Mouse (Mus musculus) CH12.LX (cell line): ENCODE measurements around the gene Cox19. TPM values are rescaled to one million over a fixed set of nuclear protein-coding genes. Genes with fewer than 3 reads are reported as not detected.
A peak's percentile ranks its signal among the peaks of the same experiment; 100 is the strongest.

ENCODE experiments used
- DNase-seq: peaks from one replicate; pipeline ENCODE4 v3.0.0-alpha.2; 2013; ENCODE audit errors: extremely low read depth
- H3K27ac ChIP-seq: 2 replicates; pipeline ENCODE4 v1.5.1; 2012; ENCODE audit warnings: low read depth, mild to moderate bottlenecking, control low read depth, moderate library complexity; ENCODE audit not compliant: insufficient read depth
- H3K27me3 ChIP-seq: replicated peaks from 2 replicates; pipeline ENCODE3; 2012; ENCODE audit warnings: inconsistent platforms
- H3K36me3 ChIP-seq, 2 experiments: replicated peaks in 1 of 2; 2 replicates each; pipeline versions ENCODE3 to v1.6.1; 2012; ENCODE audit warnings: inconsistent platforms in 1 of 2, low read length in 1 of 2, mild to moderate bottlenecking in 1 of 2, mixed read lengths in 1 of 2, moderate library complexity in 1 of 2; ENCODE audit not compliant: control insufficient read depth in 1 of 2, insufficient read depth in 1 of 2
- H3K4me1 ChIP-seq, 2 experiments: 2 replicates each; pipeline ENCODE4 v1.6.1; 2012; ENCODE audit warnings: inconsistent platforms in 1 of 2, moderate library complexity in 1 of 2; ENCODE audit not compliant: insufficient read depth in 2 of 2, control insufficient read depth in 1 of 2
- H3K4me2 ChIP-seq: 2 replicates; pipeline ENCODE4 v1.6.1; 2012; ENCODE audit warnings: low read depth, mild to moderate bottlenecking, control low read depth; ENCODE audit not compliant: poor library complexity, insufficient read depth, severe bottlenecking
- H3K4me3 ChIP-seq, 3 experiments: fragments of 150-350 bp in 1 of 3; sonication (generic) in 1 of 3; replicated peaks in 1 of 3; 2 replicates each; pipeline versions ENCODE3 to v1.5.1; 2011 to 2012; ENCODE audit warnings: low read depth in 2 of 3, low read length in 2 of 3, mild to moderate bottlenecking in 2 of 3, moderate library complexity in 2 of 3, control low read depth in 1 of 3, improper control_type of control experiment in 1 of 3, inconsistent platforms in 1 of 3, mixed read lengths in 1 of 3; ENCODE audit not compliant: poor library complexity in 1 of 3
- H3K79me2 ChIP-seq: replicated peaks from 2 replicates; pipeline ENCODE4 v1.6.1; 2012; ENCODE audit warnings: mild to moderate bottlenecking, moderate library complexity; ENCODE audit not compliant: control insufficient read depth, poor library complexity, insufficient read depth, severe bottlenecking; ENCODE audit errors: extremely low read depth
- H3K9ac ChIP-seq: 2 replicates; pipeline ENCODE4 v1.6.1; 2012; ENCODE audit warnings: low read depth, mild to moderate bottlenecking, control low read depth, moderate library complexity; ENCODE audit not compliant: insufficient read depth
- H3K9me3 ChIP-seq: replicated peaks from 2 replicates; pipeline ENCODE3; 2012; ENCODE audit warnings: low read length, inconsistent platforms, mixed read lengths
- BHLHE40 ChIP-seq: IDR thresholded peaks from 2 replicates; pipeline ENCODE4 v1.6.1; 2011; ENCODE audit warnings: mild to moderate bottlenecking, low read depth, low read length, improper control_type of control experiment
- CHD1 ChIP-seq: IDR thresholded peaks from 2 replicates; pipeline ENCODE4 v1.6.1; 2012; ENCODE audit warnings: low read depth, low read length, improper control_type of control experiment, inconsistent platforms
- CHD2 ChIP-seq: IDR thresholded peaks from 2 replicates; pipeline ENCODE4 v1.6.1; 2011; ENCODE audit warnings: low read length, improper control_type of control experiment
- CTCF ChIP-seq, 2 experiments: IDR thresholded peaks in 1 of 2; conservative IDR thresholded peaks in 1 of 2; 2 replicates each; pipeline ENCODE4 v1.5.1; 2011 to 2012; ENCODE audit warnings: low read depth in 2 of 2, low read length in 2 of 2, improper control_type of control experiment in 1 of 2, inconsistent platforms in 1 of 2, mild to moderate bottlenecking in 1 of 2, moderate library complexity in 1 of 2
- E2F4 ChIP-seq: IDR thresholded peaks from 2 replicates; pipeline ENCODE4 v1.6.1; 2011; ENCODE audit warnings: low read depth, low read length, improper control_type of control experiment; ENCODE audit not compliant: insufficient replicate concordance
- ELF1 ChIP-seq: IDR thresholded peaks from 2 replicates; pipeline ENCODE4 v1.6.1; 2014; ENCODE audit warnings: low read depth, mild to moderate bottlenecking, inconsistent platforms, low read length, improper control_type of control experiment
- GABPA ChIP-seq: IDR thresholded peaks from 2 replicates; pipeline ENCODE4 v1.6.1; 2012; ENCODE audit warnings: low read depth, low read length, improper control_type of control experiment, inconsistent platforms; ENCODE audit not compliant: insufficient replicate concordance
- JUND ChIP-seq: conservative IDR thresholded peaks from 2 replicates; pipeline ENCODE4 v1.6.1; 2011; ENCODE audit warnings: low read depth, low read length, improper control_type of control experiment
- KAT2A ChIP-seq: IDR thresholded peaks from 2 replicates; pipeline ENCODE4 v1.6.1; 2012; ENCODE audit warnings: low read length, improper control_type of control experiment, inconsistent platforms; ENCODE audit not compliant: insufficient replicate concordance
- MAFK ChIP-seq: IDR thresholded peaks from 2 replicates; pipeline ENCODE4 v1.6.1; 2011; ENCODE audit warnings: low read length, improper control_type of control experiment; ENCODE audit not compliant: insufficient replicate concordance
- MAX ChIP-seq: IDR thresholded peaks from 2 replicates; pipeline ENCODE4 v1.6.1; 2011; ENCODE audit warnings: low read length, improper control_type of control experiment
- MAZ ChIP-seq: IDR thresholded peaks from 2 replicates; pipeline ENCODE4 v1.6.1; 2012; ENCODE audit warnings: low read depth, mild to moderate bottlenecking, inconsistent platforms, low read length, improper control_type of control experiment, moderate library complexity
- NELFE ChIP-seq: IDR thresholded peaks from 2 replicates; pipeline ENCODE4 v1.6.1; 2011; ENCODE audit warnings: low read depth, low read length, improper control_type of control experiment
- PAX5 ChIP-seq: IDR thresholded peaks from 2 replicates; pipeline ENCODE4 v1.6.1; 2012; ENCODE audit warnings: low read length, inconsistent platforms, mixed read lengths
- POLR2A ChIP-seq: IDR thresholded peaks from 2 replicates; pipeline ENCODE4 v1.6.1; 2011; ENCODE audit warnings: low read depth, mild to moderate bottlenecking, improper control_type of control experiment, low read length
- RAD21 ChIP-seq: IDR thresholded peaks from 2 replicates; pipeline ENCODE4 v1.6.1; 2011; ENCODE audit warnings: low read depth, mild to moderate bottlenecking, low read length, improper control_type of control experiment, moderate library complexity
- RCOR1 ChIP-seq: conservative IDR thresholded peaks from 2 replicates; pipeline ENCODE4 v1.6.1; 2012; ENCODE audit warnings: low read depth, mild to moderate bottlenecking, inconsistent platforms, low read length, improper control_type of control experiment
- SMC3 ChIP-seq: IDR thresholded peaks from 2 replicates; pipeline ENCODE4 v1.6.1; 2011; ENCODE audit warnings: low read depth, low read length, improper control_type of control experiment
- TBP ChIP-seq: conservative IDR thresholded peaks from 2 replicates; pipeline ENCODE4 v1.6.1; 2011; ENCODE audit warnings: low read depth, low read length, improper control_type of control experiment
- ZC3H11A ChIP-seq: IDR thresholded peaks from 2 replicates; pipeline ENCODE4 v1.6.1; 2012; ENCODE audit warnings: low read depth, mild to moderate bottlenecking, inconsistent platforms, low read length, improper control_type of control experiment
- ZKSCAN1 ChIP-seq: IDR thresholded peaks from 2 replicates; pipeline ENCODE4 v1.6.1; 2012; ENCODE audit warnings: low read depth, inconsistent platforms, low read length, improper control_type of control experiment, borderline replicate concordance
- ZMIZ1 ChIP-seq: IDR thresholded peaks from 2 replicates; pipeline ENCODE4 v1.6.1; 2012; ENCODE audit warnings: low read depth, mild to moderate bottlenecking, inconsistent platforms, low read length, improper control_type of control experiment
- dilution Hi-C: fragments of 300-500 bp; cut with MboI; formaldehyde crosslinking; loops from 2 replicates; pipeline ENCODE4 v1.14.3; 2020; ENCODE audit warnings: low sequenced_read_pairs; ENCODE audit not compliant: extremely low pct_unique_long_range_greater_than_20kb, extremely low pct_ligation_motif_present
- in situ Hi-C: fragments of 300-500 bp; cut with MboI; formaldehyde crosslinking; loops from 3 replicates; pipeline ENCODE4 v1.14.3; 2019; ENCODE audit warnings: low sequenced_read_pairs, low pct_ligation_motif_present, low pct_unique_long_range_greater_than_20kb, mixed read lengths
- polyA plus RNA-seq: library from polyadenylated mRNA; unstranded; fragments of >175 nt; gene quantifications from 2 replicates; pipeline ENCODE4 v1.2.1, GENCODE M21; 2012; ENCODE audit warnings: low read depth; ENCODE audit not compliant: insufficient read length
- total RNA-seq, 2 experiments: library from RNA; depleted of rRNA; stranded (reverse); fragments of 300-350 nt in 1 of 2; fragments of >200 nt in 1 of 2; gene quantifications; 2 replicates each; pipeline ENCODE4 v1.2.3; 2012 to 2014

The Cox19 gene
- total and polyA plus RNA-seq, 3 experiments: 30.1 to 70.1 (median 32.1) TPM

- Histone ChIP-seq H3K9ac (no peak overlapping the region), H3K36me3 (peaks cover 15 to 57% of the 10 kb centered on the region in 2 experiments), H3K27me3 (no peaks in the 10 kb centered on the region), H3K4me2 (no peak overlapping the region), H3K27ac (no peak overlapping the region), H3K4me3 (no peak overlapping the region), H3K79me2 (no peaks in the 10 kb centered on the region), H3K4me1 (peaks cover 0 to 35% of the 10 kb centered on the region in 2 experiments; a peak in 2 of 4 replicates), H3K9me3 (no peaks in the 10 kb centered on the region)
- in situ Hi-C loops: loop anchor here (10.0 to 25.0 kb wide), 2 partner anchors 98 to 320 kb away; partner anchors contain the start of gene 3110082I17Rik
- dilution Hi-C loops: no loop called here
- TF ChIP-seq RAD21 (peak; percentile 94), RCOR1 (no peak), CHD1 (no peak), CTCF (conservative IDR thresholded peaks at IDR 0.05 in 1 of 2, IDR thresholded peaks at IDR 0.05 in 1 of 2; ENCODE audit: low read depth in 2 of 2, low read length in 2 of 2) (peak; percentile 96 to 99), E2F4 (no peak), SMC3 (peak; percentile 85), ELF1 (no peak), ZC3H11A (peak; percentile 38)
- DNase-seq: peak; percentile 72
These were observed 13.2 kb upstream of the Cox19 start for GRCm38 (mm10) chr5:139364260-139364910.

- Histone ChIP-seq H3K4me2 (no peak overlapping the region), H3K9ac (no peak overlapping the region), H3K27me3 (no peaks in the 10 kb centered on the region), H3K4me1 (peaks cover 0 to 32% of the 10 kb centered on the region in 2 experiments; a peak in 2 of 4 replicates), H3K36me3 (peaks cover 15 to 61% of the 10 kb centered on the region in 2 experiments), H3K27ac (no peak overlapping the region), H3K9me3 (no peaks in the 10 kb centered on the region), H3K4me3 (no peak overlapping the region), H3K79me2 (no peaks in the 10 kb centered on the region)
- DNase-seq: no peak
- in situ Hi-C loops (loop anchor here (10.0 to 25.0 kb wide), 2 partner anchors 98 to 321 kb away; partner anchors contain the start of gene 3110082I17Rik), dilution Hi-C loops (no loop called here)
- TF ChIP-seq GABPA (no peak), PAX5 (no peak), ZKSCAN1 (no peak), CHD2 (no peak), CTCF (conservative IDR thresholded peaks at IDR 0.05 in 1 of 2, IDR thresholded peaks at IDR 0.05 in 1 of 2; ENCODE audit: low read depth in 2 of 2, low read length in 2 of 2) (no peak), MAFK (no peak), RAD21 (no peak), MAZ (no peak), MAX (no peak), TBP (no peak), POLR2A (no peak), BHLHE40 (no peak), KAT2A (no peak), NELFE (no peak), SMC3 (no peak), JUND (no peak), CHD1 (no peak), ZMIZ1 (no peak), ZC3H11A (no peak)
These were observed 12.6 kb upstream of the Cox19 start for GRCm38 (mm10) chr5:139363858-139364257.
